Mouse (Mus musculus) skeletal muscle tissue, adult 2 months (tissue): Measurements from ENCODE around the gene N4bp2l2.
"Not testable (repeated sequence)": the region's sequence is repeated elsewhere in the genome, so short reads cannot be mapped to it uniquely, and the experiment has no call there.

Experiments used
- DNase-seq: peaks from one replicate; pipeline ENCODE4 v3.0.0-alpha.2; 2012; ENCODE audit warnings: low read depth, low spot score

The N4bp2l2 gene

GRCm38 (mm10) chr5:150643390-150643789 is 22.6 kb downstream of the N4bp2l2 start:
- DNase-seq, result not testable (repeated sequence)

DNA sequence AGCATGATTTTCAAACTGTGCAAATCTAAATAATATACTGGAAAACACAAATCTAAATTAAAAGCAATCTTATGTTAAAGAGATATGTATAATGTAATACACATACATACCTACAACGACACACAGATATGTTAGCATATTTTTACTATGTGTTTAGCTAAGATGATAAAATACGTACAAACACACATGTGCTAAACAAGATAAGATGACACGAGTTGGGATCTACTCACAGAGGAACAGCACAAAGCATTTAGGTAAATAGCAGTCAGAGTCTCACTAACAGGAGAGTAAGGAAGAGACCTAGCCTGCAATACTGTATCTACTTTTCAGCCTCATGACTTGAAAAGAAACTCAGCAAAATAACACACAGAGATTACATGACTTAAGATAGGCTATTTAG is 24.5 kb downstream of the N4bp2l2 start:
- DNase-seq, result no peak

GRCm38 (mm10) chr5:150629692-150630091 is 36.3 kb downstream of the N4bp2l2 start:
- DNase-seq, result no peak

DNA sequence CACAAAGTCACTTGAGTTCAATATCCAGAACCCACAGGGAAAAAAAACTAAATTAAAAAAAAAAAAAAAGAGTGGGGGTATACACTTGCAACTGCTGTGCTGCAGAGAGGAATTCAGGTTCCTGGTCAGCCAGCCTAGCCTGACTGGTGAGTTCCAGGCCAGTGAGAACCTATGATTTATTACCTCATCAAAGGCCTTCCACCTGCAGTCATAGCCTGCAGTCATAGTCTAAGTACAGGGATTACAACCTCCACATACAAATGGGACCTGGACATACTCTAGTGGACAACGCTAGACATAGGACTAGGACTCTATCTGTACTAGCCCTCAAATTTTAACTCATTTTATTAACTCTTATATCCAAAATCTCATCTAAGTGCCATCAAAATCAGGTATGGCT is 36.7 kb downstream of the N4bp2l2 start:
- DNase-seq, result no peak

- DNase-seq, result no peak
Observed at GRCm38 (mm10) chr5:150625528-150625927, 40.5 kb downstream of the N4bp2l2 start.

DNA sequence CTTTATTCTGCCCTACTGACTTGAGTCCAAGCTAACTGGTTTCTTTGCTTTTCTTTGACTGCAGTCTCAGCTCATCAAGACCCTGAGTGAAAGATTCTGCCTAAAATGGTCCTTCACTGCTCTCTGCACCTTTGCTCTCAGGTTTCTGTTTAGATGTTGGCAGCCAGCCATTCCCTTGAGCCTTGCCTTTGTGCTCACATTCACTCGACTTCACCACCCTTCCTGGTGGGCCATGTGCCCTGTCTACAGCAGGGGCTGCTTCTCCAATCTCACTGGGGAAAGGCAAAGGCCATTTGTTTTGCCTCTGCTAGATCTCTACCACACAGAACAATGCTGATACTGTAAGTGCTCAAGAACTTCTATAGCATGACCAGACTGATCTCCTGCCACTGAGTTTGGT is 43.2 kb downstream of the N4bp2l2 start:
- no peak for DNase-seq

DNA sequence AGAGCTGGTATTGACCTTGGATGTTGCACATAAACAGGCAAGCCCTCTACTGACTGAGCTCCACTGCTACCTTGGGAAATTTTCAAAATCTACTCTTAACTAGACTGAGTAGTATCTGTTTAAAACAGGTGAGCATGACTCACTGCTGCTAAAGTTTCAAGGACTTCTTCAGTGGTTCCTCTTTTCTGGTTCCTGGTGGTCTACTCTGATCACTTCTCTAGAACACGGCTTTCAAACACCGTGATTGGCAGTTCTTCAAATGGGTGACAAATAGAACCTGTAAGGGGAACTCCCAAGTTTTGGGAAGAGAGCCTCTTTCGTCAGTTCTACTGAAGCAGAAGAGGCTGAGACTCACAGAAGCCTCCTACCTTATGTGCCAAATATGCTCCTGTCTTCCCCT is 44.4 kb downstream of the N4bp2l2 start:
- no peak for DNase-seq

DNA sequence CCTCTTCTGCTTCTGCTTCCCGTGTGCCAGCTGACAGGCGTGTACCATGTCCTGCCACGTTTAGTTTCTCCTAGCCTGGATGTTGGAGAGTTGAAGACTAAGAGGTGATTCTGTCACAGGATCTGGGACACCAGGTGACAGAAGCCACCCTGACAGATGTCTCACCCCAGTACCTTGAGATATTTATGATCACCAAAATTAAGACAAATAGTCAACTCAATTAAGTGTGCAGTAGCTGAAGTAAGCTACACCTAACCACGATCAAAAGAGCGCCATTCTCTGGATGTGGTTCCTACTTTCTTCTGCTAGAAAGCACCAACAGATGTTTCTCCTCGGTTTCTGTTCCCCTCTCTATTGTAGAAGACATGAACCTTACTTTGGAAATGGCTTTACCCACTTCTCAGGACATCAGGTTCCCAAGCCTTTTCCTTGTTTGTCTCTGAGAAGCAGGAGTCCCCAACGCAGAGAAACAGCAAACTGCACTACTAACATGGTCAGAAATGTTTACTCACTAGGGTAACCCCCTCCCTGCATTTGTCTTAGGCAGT is 45.3 kb downstream of the N4bp2l2 start:
- no peak for DNase-seq

DNA sequence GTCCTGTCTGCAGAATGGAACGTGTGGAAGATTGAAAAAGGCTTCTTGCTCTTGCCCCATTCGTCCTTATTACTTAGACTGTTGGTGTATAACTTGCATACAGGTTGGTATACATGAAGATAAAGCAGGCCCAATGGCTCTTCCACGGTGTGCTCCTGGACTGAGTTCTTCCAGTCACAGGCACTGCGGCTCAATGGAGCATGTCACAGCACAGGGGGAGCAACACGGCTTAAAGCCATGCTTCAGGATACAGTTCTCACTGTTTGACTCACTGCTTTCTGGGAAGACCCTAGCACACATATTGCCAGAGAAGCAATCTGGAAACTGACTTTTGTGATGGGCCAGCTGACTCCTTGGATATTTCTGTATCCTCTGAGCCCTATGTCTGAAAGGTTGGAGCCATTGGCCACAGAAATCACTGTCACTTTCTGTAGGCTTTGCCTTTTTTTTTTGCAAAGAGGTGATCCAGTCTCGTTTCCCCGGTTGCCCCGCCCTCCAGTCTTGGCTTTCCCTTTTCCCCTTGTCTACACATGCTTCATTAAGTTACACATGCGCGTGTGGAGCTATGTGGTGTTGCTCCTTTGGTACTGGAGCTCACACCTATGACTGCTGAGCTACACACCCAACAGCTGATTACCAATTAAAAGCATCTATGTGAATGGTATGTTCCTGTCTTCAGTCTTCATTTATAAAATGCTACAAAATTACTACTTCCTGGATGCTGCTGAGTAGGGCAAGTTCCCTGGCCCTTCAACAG is 47.2 kb downstream of the N4bp2l2 start:
- no peak for DNase-seq

DNA sequence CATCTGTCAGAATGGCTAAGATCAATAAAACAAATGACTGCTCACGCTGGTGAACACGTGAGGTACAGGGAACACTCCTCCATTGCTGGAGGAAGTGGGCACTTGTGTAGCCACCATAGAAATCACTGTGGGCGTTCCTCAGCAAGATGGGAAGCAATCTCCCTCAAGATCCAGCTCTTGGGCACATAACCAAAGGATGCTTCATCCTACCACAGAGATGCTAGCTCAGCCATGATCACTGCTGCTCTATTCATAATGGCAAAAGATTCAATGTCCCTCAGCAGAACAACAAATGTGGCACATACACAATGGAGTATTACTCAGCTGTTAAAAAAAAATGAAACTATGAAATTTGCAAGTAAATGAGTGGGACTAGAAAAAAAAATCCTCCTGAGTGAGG is 49.3 kb downstream of the N4bp2l2 start:
- DNase-seq, result no peak

DNA sequence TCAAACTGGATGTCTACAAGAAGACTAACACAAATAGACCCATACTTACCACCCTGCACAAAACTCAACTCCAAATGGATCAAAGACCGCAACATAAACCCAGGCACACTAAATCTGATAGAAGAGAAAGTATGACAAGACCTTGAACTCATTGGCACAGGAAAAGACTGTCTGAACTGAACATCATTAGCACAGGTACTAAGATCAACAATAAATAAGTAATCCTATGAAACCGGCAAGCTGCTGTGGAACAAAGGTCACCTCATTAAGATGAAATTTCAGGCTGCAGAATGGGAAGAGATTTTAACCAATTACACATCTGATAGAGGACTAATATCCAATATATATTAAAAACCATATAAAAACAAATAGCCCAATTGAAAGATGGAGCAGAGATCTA is 49.8 kb downstream of the N4bp2l2 start:
- DNase-seq, result no peak

- no peak for DNase-seq
Observed at GRCm38 (mm10) chr5:150614054-150614453, 51.9 kb downstream of the N4bp2l2 start.

DNA sequence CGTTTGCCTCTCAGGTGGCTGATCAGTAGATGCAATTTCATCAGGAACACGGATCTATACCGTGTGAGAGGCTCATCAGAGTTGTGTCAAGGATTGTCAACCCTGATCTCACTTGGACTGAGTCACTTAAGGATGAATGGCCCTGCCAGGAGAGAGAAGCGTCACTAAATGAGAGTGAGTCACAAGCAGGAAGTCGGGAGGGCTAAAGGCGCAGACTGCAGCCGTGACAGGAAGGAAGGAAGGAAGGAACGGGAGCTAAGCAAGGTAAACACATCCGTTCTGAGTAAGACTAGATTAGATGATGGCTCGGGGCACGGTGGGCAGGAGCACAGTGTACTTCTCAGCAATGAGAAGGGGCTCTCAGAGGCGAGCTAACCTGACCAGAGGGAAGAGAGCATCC is 54.3 kb downstream of the N4bp2l2 start:
- no peak for DNase-seq

GRCm38 (mm10) chr5:150611136-150611535 is 54.8 kb downstream of the N4bp2l2 start:
- no peak for DNase-seq

DNA sequence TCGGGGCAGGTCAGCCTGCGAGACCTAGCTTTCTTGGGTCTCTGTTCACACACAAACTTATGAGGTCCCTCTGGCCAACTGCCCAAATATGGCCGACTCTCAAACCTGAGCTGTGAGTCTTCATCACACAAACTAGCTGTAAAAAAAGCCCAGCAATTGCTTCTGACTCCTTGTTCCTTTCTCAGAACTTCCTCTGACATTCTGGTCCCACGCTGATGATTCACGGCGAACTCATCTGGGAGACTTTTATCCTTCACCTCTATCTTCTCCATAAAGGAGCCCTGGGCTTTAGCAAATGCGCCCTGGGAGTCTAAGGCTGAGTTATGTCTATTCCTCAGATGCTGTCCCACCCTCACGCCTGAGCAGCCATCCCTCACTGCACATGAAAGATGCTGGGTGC is 58.4 kb downstream of the N4bp2l2 start:
- DNase-seq, result no peak

DNA sequence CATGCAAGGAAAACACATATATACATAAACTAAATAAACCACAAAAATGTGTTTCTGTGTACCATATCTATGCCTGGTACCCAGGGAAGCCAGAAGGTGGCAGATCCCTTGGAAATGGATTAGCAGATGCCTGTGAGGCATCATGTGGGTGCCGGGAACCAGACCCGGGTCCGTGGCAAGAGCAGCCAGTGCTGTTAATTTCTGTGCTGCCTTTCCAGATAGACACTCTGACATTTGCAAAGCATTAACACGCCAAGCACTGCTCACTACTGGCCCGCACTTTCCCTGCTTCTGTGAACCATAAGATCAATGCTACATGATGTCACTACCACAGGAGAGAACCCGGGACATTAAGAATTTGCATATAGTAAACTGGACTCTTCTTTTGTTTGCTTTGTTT is 59.9 kb downstream of the N4bp2l2 start:
- no peak for DNase-seq

GRCm38 (mm10) chr5:150601441-150602230 is 64.3 kb downstream of the N4bp2l2 start:
- no peak for DNase-seq

- no peak for DNase-seq
Observed at GRCm38 (mm10) chr5:150600554-150601440, 65.2 kb downstream of the N4bp2l2 start.

- no peak for DNase-seq
Observed at GRCm38 (mm10) chr5:150599301-150600294, 66.4 kb downstream of the N4bp2l2 start.
